ENCODE assay signal across 15 mouse cellular contexts in the genomic region with DNA sequence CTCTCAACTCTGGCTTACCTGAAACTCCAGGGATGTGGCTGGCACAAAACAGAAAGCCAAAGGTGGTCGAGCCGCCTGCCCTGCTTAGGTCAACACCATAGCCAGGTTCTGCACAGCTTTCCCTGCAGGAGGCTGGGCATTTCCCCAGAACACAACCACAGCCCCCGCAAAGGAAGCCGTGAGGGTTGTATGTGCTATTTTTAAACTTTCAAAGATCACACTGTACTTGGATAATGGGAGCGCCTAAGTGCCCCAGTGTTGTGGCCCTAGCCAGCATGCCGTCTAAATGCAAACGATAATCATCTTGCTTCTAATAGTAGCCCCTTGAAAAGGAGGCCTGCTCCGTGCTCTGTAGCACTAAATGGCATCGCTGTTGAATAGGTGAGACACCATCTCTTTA.
A peak's percentile ranks its signal among the peaks of the same experiment; 100 is the strongest.
DNase-seq lines count a peak whose midpoint lies in the region; ATAC-seq and TF ChIP-seq lines count a peak whose summit lies in the region.
"Had no signal": no experiment of that assay in that cellular context is flagged by ENCODE, and none has a peak within 500 bp of the region (broad histone marks: within the 10 kb centered on the region; RNA-seq: fewer than 3 reads in every experiment).

No protein-coding gene starts in this region.

- H3K27me3 ChIP-seq in heart, embryonic 16.5 days (ENCODE audit: control insufficient read depth, insufficient read depth, low read length) = no peaks in the 10 kb centered on the region
- H3K27me3 ChIP-seq in hindbrain, postnatal 0 days (ENCODE audit: insufficient read depth, low read length) = no peaks in the 10 kb centered on the region
- H3K27me3 ChIP-seq: midbrain, embryonic 12.5 days had no signal

- H3K27ac ChIP-seq in heart, embryonic 16.5 days (ENCODE audit: low read length) = peak overlapping the region; percentile 64
- H3K27ac ChIP-seq in hindbrain, postnatal 0 days = no peak overlapping the region
- H3K27ac ChIP-seq: midbrain, embryonic 12.5 days had no signal

- peak overlapping the region; percentile 37 for H3K4me2 ChIP-seq in heart, embryonic 16.5 days (ENCODE audit: low read depth, low read length)
- H3K4me2 ChIP-seq in hindbrain, postnatal 0 days (ENCODE audit: low read depth, low read length) = no peak overlapping the region
- H3K4me2 ChIP-seq: midbrain, embryonic 12.5 days had no signal

- H3K4me3 ChIP-seq in heart, embryonic 16.5 days (ENCODE audit: low read length) = no peak overlapping the region
- no peak overlapping the region for H3K4me3 ChIP-seq in hindbrain, postnatal 0 days (ENCODE audit: low read length)
- H3K4me3 ChIP-seq: midbrain, embryonic 12.5 days had no signal

- H3K4me1 ChIP-seq in heart, embryonic 16.5 days (ENCODE audit: control insufficient read depth, insufficient read depth, low read length) = peaks cover 11% of the 10 kb centered on the region
- H3K4me1 ChIP-seq in hindbrain, postnatal 0 days (ENCODE audit: insufficient read depth, low read length) = no peaks in the 10 kb centered on the region
- H3K4me1 ChIP-seq: midbrain, embryonic 12.5 days had no signal

- DNase-seq in cerebellum, adult 9-11 months = peak; percentile 19
- no peak for DNase-seq in cerebellum, adult 11 months
- DNase-seq in right cerebral cortex, postnatal 4 days = no peak
- DNase-seq in frontal cortex, postnatal 10 days (ENCODE audit: low spot score in 2 of 2) = no peak
- no peak for DNase-seq in hindbrain, postnatal 0 days (ENCODE audit: low spot score)
- DNase-seq: adrenal gland, adult 8-10 months; gastrocnemius, postnatal 25 days; kidney, postnatal 4 days; left cerebral cortex, postnatal 4 days; lung, adult 2 months; lung, postnatal 36 days had no signal

- peak; percentile 8 for ATAC-seq in CD4-positive, CD25-positive, alpha-beta regulatory T cell, adult 4 months
- ATAC-seq in common myeloid progenitor, adult 5-6 weeks (replicated peaks; ENCODE audit: low read depth, poor library complexity, severe bottlenecking) = 0 out of 2 replicates have a peak, but pooled peaks have one; percentile 19
- peak; percentile 52 for ATAC-seq in heart, embryonic 16.5 days (replicated peaks; ENCODE audit: extremely low read depth, insufficient read depth, low FRiP score)
- ATAC-seq in hindbrain, postnatal 0 days = no peak

- H3K36me3 ChIP-seq in heart, embryonic 16.5 days (ENCODE audit: control insufficient read depth, insufficient read depth) = no peaks in the 10 kb centered on the region
- H3K36me3 ChIP-seq in hindbrain, postnatal 0 days (ENCODE audit: insufficient read depth, low read length) = no peaks in the 10 kb centered on the region
- H3K36me3 ChIP-seq: midbrain, embryonic 12.5 days had no signal

- H3K9me3 ChIP-seq in heart, embryonic 16.5 days (replicated peaks; ENCODE audit: control insufficient read depth, low read length) = no peaks in the 10 kb centered on the region
- H3K9me3 ChIP-seq in hindbrain, postnatal 0 days (ENCODE audit: low read length) = no peaks in the 10 kb centered on the region
- H3K9me3 ChIP-seq: midbrain, embryonic 12.5 days had no signal

- H3K9ac ChIP-seq in heart, embryonic 16.5 days (ENCODE audit: low read length) = no peak overlapping the region
- no peak overlapping the region for H3K9ac ChIP-seq in hindbrain, postnatal 0 days (replicated peaks; ENCODE audit: low read length)
- H3K9ac ChIP-seq: midbrain, embryonic 12.5 days had no signal

- WGBS in heart, embryonic 16.5 days = 33% methylated on average over 9 of the region's 9 CpGs
- 77% methylated on average over 9 of the region's 9 CpGs for WGBS in hindbrain, postnatal 0 days

- no peak for TF ChIP-seq CTCF in hindbrain, postnatal 0 days (IDR thresholded peaks at IDR 0.05; ENCODE audit: low read depth)
